ENCODE assay signal across 14 mouse cellular contexts in genomic region chr15:84685417-84685816, GRCm38 (mm10). TPM values are rescaled to one million over a fixed set of nuclear protein-coding genes. Genes with fewer than 3 reads are reported as not detected.
A peak's percentile ranks its signal among the peaks of the same experiment; 100 is the strongest.
DNase-seq lines count a peak whose midpoint lies in the region; ATAC-seq and TF ChIP-seq lines count a peak whose summit lies in the region.
"Had no signal": no experiment of that assay in that cellular context is flagged by ENCODE, and none has a peak within 500 bp of the region (broad histone marks: within the 10 kb centered on the region; RNA-seq: fewer than 3 reads in every experiment).

No protein-coding gene starts in this region.

- dilution Hi-C loops in CH12.LX (cut with MboI; ENCODE audit: extremely low pct_ligation_motif_present, extremely low pct_unique_long_range_greater_than_20kb, low sequenced_read_pairs), result no loop called here

- H3K4me1 ChIP-seq in limb, embryonic 12.5 days (replicated peaks), result peaks cover 52% of the 10 kb centered on the region
- peaks cover 70% of the 10 kb centered on the region for H3K4me1 ChIP-seq in limb, embryonic 10.5 days
- peaks cover 28 to 59% of the 10 kb centered on the region in 2 experiments for H3K4me1 ChIP-seq in CH12.LX (ENCODE audit: control insufficient read depth in 1 of 2, insufficient read depth in 2 of 2)
- H3K4me1 ChIP-seq in midbrain, embryonic 15.5 days, result peaks cover 12% of the 10 kb centered on the region

- TF ChIP-seq POLR2A in CH12.LX (IDR thresholded peaks at IDR 0.05; ENCODE audit: low read depth, low read length), result peak; percentile 73

- peak overlapping the region; percentile 8; the same call in 1 of the 2 replicates for H3K27ac ChIP-seq in limb, embryonic 12.5 days
- no peak overlapping the region for H3K27ac ChIP-seq in limb, embryonic 10.5 days
- H3K27ac ChIP-seq in CH12.LX (ENCODE audit: insufficient read depth, low read depth), result peak overlapping the region; percentile 97
- no peak overlapping the region for H3K27ac ChIP-seq in midbrain, embryonic 15.5 days
- H3K27ac ChIP-seq: embryonic facial prominence, embryonic 15.5 days; heart, embryonic 15.5 days; liver, embryonic 13.5 days had no signal

- TF ChIP-seq RAD21 in CH12.LX (IDR thresholded peaks at IDR 0.05; ENCODE audit: low read depth, low read length), result peak; percentile 2

- TF ChIP-seq EP300 in CH12.LX (IDR thresholded peaks at IDR 0.05; ENCODE audit: low read length), result peak; percentile 100

- H3K36me3 ChIP-seq in limb, embryonic 12.5 days, result peaks cover 22% of the 10 kb centered on the region
- H3K36me3 ChIP-seq in limb, embryonic 10.5 days, result peaks cover 22% of the 10 kb centered on the region
- peaks cover 30 to 47% of the 10 kb centered on the region in 2 experiments for H3K36me3 ChIP-seq in CH12.LX (replicated peaks in 1 of 2; ENCODE audit: control insufficient read depth in 1 of 2, insufficient read depth in 1 of 2, low read length in 1 of 2)
- peaks cover 4% of the 10 kb centered on the region; the same call in 1 of the 2 replicates for H3K36me3 ChIP-seq in midbrain, embryonic 15.5 days (replicated peaks)

- peaks cover 57% of the 10 kb centered on the region for H3K79me2 ChIP-seq in CH12.LX (replicated peaks; ENCODE audit: control insufficient read depth, extremely low read depth, insufficient read depth, poor library complexity, severe bottlenecking)

- no peak overlapping the region for H3K4me2 ChIP-seq in limb, embryonic 12.5 days
- peak overlapping the region; percentile 88 for H3K4me2 ChIP-seq in CH12.LX (ENCODE audit: insufficient read depth, low read depth, poor library complexity, severe bottlenecking)
- H3K4me2 ChIP-seq in midbrain, embryonic 15.5 days, result no peak overlapping the region
- H3K4me2 ChIP-seq: embryonic facial prominence, embryonic 15.5 days; heart, embryonic 15.5 days; liver, embryonic 13.5 days had no signal

- 51% methylated on average over 3 of the region's 3 CpGs for WGBS in limb, embryonic 12.5 days
- 77% methylated on average over 3 of the region's 3 CpGs for WGBS in limb, embryonic 10.5 days
- WGBS in midbrain, embryonic 15.5 days, result 72% methylated on average over 3 of the region's 3 CpGs

- no peaks in the 10 kb centered on the region for H3K9me3 ChIP-seq in limb, embryonic 12.5 days
- H3K9me3 ChIP-seq in limb, embryonic 10.5 days (replicated peaks), result no peaks in the 10 kb centered on the region
- H3K9me3 ChIP-seq in CH12.LX (replicated peaks; ENCODE audit: low read length), result no peaks in the 10 kb centered on the region
- H3K9me3 ChIP-seq in midbrain, embryonic 15.5 days, result no peaks in the 10 kb centered on the region
- H3K9me3 ChIP-seq: embryonic facial prominence, embryonic 15.5 days; heart, embryonic 15.5 days; liver, embryonic 13.5 days had no signal

- in situ Hi-C loops in CH12.LX (cut with MboI; ENCODE audit: low pct_ligation_motif_present, low pct_unique_long_range_greater_than_20kb, low sequenced_read_pairs), result no loop called here

- H3K9ac ChIP-seq in limb, embryonic 12.5 days (replicated peaks), result no peak overlapping the region
- peak overlapping the region; percentile 25; the same call in 1 of the 2 replicates for H3K9ac ChIP-seq in CH12.LX (ENCODE audit: insufficient read depth, low read depth)
- H3K9ac ChIP-seq in midbrain, embryonic 15.5 days, result no peak overlapping the region
- H3K9ac ChIP-seq: embryonic facial prominence, embryonic 15.5 days; heart, embryonic 15.5 days; liver, embryonic 13.5 days had no signal

- no peak for TF ChIP-seq CTCF in CH12.LX (conservative IDR thresholded peaks at IDR 0.05 in 1 of 2, IDR thresholded peaks at IDR 0.05 in 1 of 2; ENCODE audit: low read depth in 2 of 2, low read length in 2 of 2)

- H3K27me3 ChIP-seq in limb, embryonic 12.5 days, result no peaks in the 10 kb centered on the region
- no peaks in the 10 kb centered on the region; the same call in 1 of the 2 replicates for H3K27me3 ChIP-seq in limb, embryonic 10.5 days (ENCODE audit: low read depth, poor library complexity, severe bottlenecking)
- H3K27me3 ChIP-seq in CH12.LX (replicated peaks), result no peaks in the 10 kb centered on the region
- peaks cover 20% of the 10 kb centered on the region for H3K27me3 ChIP-seq in midbrain, embryonic 15.5 days (replicated peaks)
- H3K27me3 ChIP-seq: embryonic facial prominence, embryonic 15.5 days; heart, embryonic 15.5 days had no signal

- no peak for DNase-seq in limb, embryonic 10.5 days (ENCODE audit: low spot score)
- peak; percentile 97 for DNase-seq in CH12.LX (ENCODE audit: extremely low read depth)
- peak; percentile 56 for DNase-seq in spleen, adult 12 weeks (ENCODE audit: low spot score)
- DNase-seq in gastrocnemius, adult 8-10 months (ENCODE audit: low spot score in 2 of 2), result no peak
- DNase-seq: cerebellum, adult 11 months; kidney, adult 9 months; liver, embryonic 13.5 days; midbrain, embryonic 14.5 days had no signal

- ATAC-seq in limb, embryonic 12.5 days (ENCODE audit: insufficient number of reproducible peaks, insufficient read depth, low FRiP score, low TSS enrichment, low read depth), result no peak
- peak; percentile 82 for ATAC-seq in granulocyte monocyte progenitor cell, adult 5-6 weeks (replicated peaks; ENCODE audit: poor library complexity, severe bottlenecking)
- no peak for ATAC-seq in midbrain, embryonic 15.5 days (replicated peaks)

- no peak overlapping the region for H3K4me3 ChIP-seq in limb, embryonic 12.5 days (replicated peaks)
- H3K4me3 ChIP-seq in limb, embryonic 10.5 days, result no peak overlapping the region
- no peak overlapping the region for H3K4me3 ChIP-seq in CH12.LX (replicated peaks in 1 of 3; ENCODE audit: low read depth in 2 of 3, low read length in 2 of 3, poor library complexity in 1 of 3)
- H3K4me3 ChIP-seq in midbrain, embryonic 15.5 days, result no peak overlapping the region
- H3K4me3 ChIP-seq: embryonic facial prominence, embryonic 15.5 days; heart, embryonic 15.5 days; liver, embryonic 13.5 days had no signal

TF ChIP-seq in CH12.LX, 34 proteins besides CTCF, POLR2A, EP300 and RAD21 (continues in another document):
- peak; percentile 73 for TF ChIP-seq ZMIZ1 (IDR thresholded peaks at IDR 0.05; ENCODE audit: low read depth, low read length)
- TF ChIP-seq ZNF384 (IDR thresholded peaks at IDR 0.05; ENCODE audit: low read depth, low read length), result no peak
- peak; percentile 79 for TF ChIP-seq MAFK (IDR thresholded peaks at IDR 0.05; ENCODE audit: insufficient replicate concordance, low read length)
- no peak for TF ChIP-seq ZC3H11A (IDR thresholded peaks at IDR 0.05; ENCODE audit: low read depth, low read length)
- TF ChIP-seq UBTF (IDR thresholded peaks at IDR 0.05; ENCODE audit: low read depth, low read length), result peak; percentile 78; the same call in 1 of the 2 replicates
- 0 out of 2 replicates have a peak, but pooled peaks have one; percentile 17 for TF ChIP-seq CHD1 (IDR thresholded peaks at IDR 0.05; ENCODE audit: low read depth, low read length)
- TF ChIP-seq MAX (IDR thresholded peaks at IDR 0.05; ENCODE audit: low read length), result peak; percentile 54; the same call in 1 of the 2 replicates
- peak; percentile 74 for TF ChIP-seq TBP (conservative IDR thresholded peaks at IDR 0.05; ENCODE audit: low read depth, low read length)
- TF ChIP-seq POLR2AphosphoS2 (IDR thresholded peaks at IDR 0.05; ENCODE audit: low read depth, low read length), result no peak
- peak; percentile 98 for TF ChIP-seq RCOR1 (conservative IDR thresholded peaks at IDR 0.05; ENCODE audit: low read depth, low read length)
- peak; percentile 100 for TF ChIP-seq TCF12 (IDR thresholded peaks at IDR 0.05; ENCODE audit: low read depth, low read length)
- TF ChIP-seq MYC (IDR thresholded peaks at IDR 0.05; ENCODE audit: low read depth, low read length), result peak; percentile 78
- TF ChIP-seq CHD2 (IDR thresholded peaks at IDR 0.05; ENCODE audit: low read length), result peak; percentile 93
- peak; percentile 89 for TF ChIP-seq BHLHE40 (IDR thresholded peaks at IDR 0.05; ENCODE audit: low read depth, low read length)
- TF ChIP-seq GABPA (IDR thresholded peaks at IDR 0.05; ENCODE audit: insufficient replicate concordance, low read depth, low read length), result no peak
- TF ChIP-seq ELF1 (IDR thresholded peaks at IDR 0.05; ENCODE audit: low read depth, low read length), result peak; percentile 95
- no peak for TF ChIP-seq ZKSCAN1 (IDR thresholded peaks at IDR 0.05; ENCODE audit: borderline replicate concordance, low read depth, low read length)
- peak; percentile 94 for TF ChIP-seq MAZ (IDR thresholded peaks at IDR 0.05; ENCODE audit: low read depth, low read length)
- TF ChIP-seq JUND (conservative IDR thresholded peaks at IDR 0.05; ENCODE audit: low read depth, low read length), result peak; percentile 74
- no peak for TF ChIP-seq KAT2A (IDR thresholded peaks at IDR 0.05; ENCODE audit: insufficient replicate concordance, low read length)
- TF ChIP-seq E2F4 (IDR thresholded peaks at IDR 0.05; ENCODE audit: insufficient replicate concordance, low read depth, low read length), result no peak
- no peak for TF ChIP-seq NRF1 (IDR thresholded peaks at IDR 0.05; ENCODE audit: low read depth, low read length)
- TF ChIP-seq MXI1 (IDR thresholded peaks at IDR 0.05; ENCODE audit: low read depth, low read length), result peak; percentile 68

RNA-seq across cellular contexts. Expression of gene Prr5, which starts 16.0 kb away (rescaled TPM):
- polyA plus RNA-seq in limb, embryonic 12.5 days (2016; fragmentation: Nextera tagmentation; extraction: Ambion mirVana), result 16.7 and 20.7 TPM in 2 replicates
- polyA plus RNA-seq in limb, embryonic 10.5 days (2016; fragmentation: Nextera tagmentation; extraction: Ambion mirVana), result 16.3 and 16.5 TPM in 2 replicates
- total RNA-seq in CH12.LX (2012; rRNA removed) (19.7 and 28.5 TPM in 2 replicates), CH12.LX (2014; rRNA removed) (10.4 and 11.6 TPM in 2 replicates)
- polyA plus RNA-seq in CH12.LX (2012; ENCODE audit: insufficient read length, low read depth), result 58.2 and 68.2 TPM in 2 replicates
- total RNA-seq in granulocyte monocyte progenitor cell, adult 5-6 weeks (2014; fragmentation: Nextera tagmentation), result 16.4 and 16.9 TPM in 2 replicates
- 3.9 and 4.9 TPM in 2 replicates for total RNA-seq in granulocyte monocyte progenitor cell, adult 5-6 weeks (2017)
- polyA plus RNA-seq in midbrain, embryonic 15.5 days (2015; fragmentation: Nextera tagmentation; extraction: Ambion mirVana), result 27.5 and 27.7 TPM in 2 replicates
- total RNA-seq in gastrocnemius, adult 8-10 months (2022), result 1 to 10 TPM; 1.1 to 3.5 (median 2.3) TPM
- total RNA-seq: MEL had no signal

RNA-seq across cellular contexts. Expression of gene Arhgap8, which starts 34.4 kb away (rescaled TPM):
- polyA plus RNA-seq in limb, embryonic 12.5 days (2016; fragmentation: Nextera tagmentation; extraction: Ambion mirVana), result 6.0 and 6.4 TPM in 2 replicates
- polyA plus RNA-seq in limb, embryonic 10.5 days (2016; fragmentation: Nextera tagmentation; extraction: Ambion mirVana), result 3.5 and 4.1 TPM in 2 replicates
- total RNA-seq in CH12.LX (2012; rRNA removed) (0.08 TPM in 1 of 2 replicates, not detected in the other), CH12.LX (2014; rRNA removed) (not detected in 2 replicates)
- not detected in 2 replicates for polyA plus RNA-seq in CH12.LX (2012; ENCODE audit: insufficient read length, low read depth)
- total RNA-seq in granulocyte monocyte progenitor cell, adult 5-6 weeks (2014; fragmentation: Nextera tagmentation), result not detected in 2 replicates
- not detected in 2 replicates for total RNA-seq in granulocyte monocyte progenitor cell, adult 5-6 weeks (2017)
- polyA plus RNA-seq in midbrain, embryonic 15.5 days (2015; fragmentation: Nextera tagmentation; extraction: Ambion mirVana), result 0.59 and 0.73 TPM in 2 replicates
- total RNA-seq in gastrocnemius, adult 8-10 months (2022), result under 1 TPM in 2 of 4 experiments, not detected in 2; 0.31 to 0.32 TPM
- total RNA-seq: MEL had no signal

Comparison
In these comparisons a context has a peak if more than half of its experiments do, and no peak if none do; other contexts are left out.
1. H3K27ac ChIP-seq: peak in limb, embryonic 12.5 days (single experiment) and CH12.LX (single experiment); none in limb, embryonic 10.5 days (single experiment) and midbrain, embryonic 15.5 days (single experiment).
2. DNase-seq: peak in CH12.LX (single experiment) and spleen, adult 12 weeks (single experiment); none in limb, embryonic 10.5 days (single experiment) and gastrocnemius, adult 8-10 months (0 of 2).